Mouse (Mus musculus): ENCODE results near the gene Sema4d.

- no peak for TF ChIP-seq CTCF (conservative IDR thresholded peaks at IDR 0.05; ENCODE audit: low read length)
- TF ChIP-seq POU5F1 (IDR thresholded peaks at IDR 0.05; ENCODE audit: borderline replicate concordance, low read length): no peak
- TF ChIP-seq NANOG (IDR thresholded peaks at IDR 0.05; ENCODE audit: borderline replicate concordance, low read length): no peak
Observed at GRCm38 (mm10) chr13:51653961-51654360, 139.6 kb downstream of the Sema4d start.

Data from E14TG2a.4 (cell line).